Mouse (Mus musculus) erythroid progenitor cell, adult 5-6 weeks (primary cell): Measurements from ENCODE around the gene Gdi1. TPM values are rescaled to one million over a fixed set of nuclear protein-coding genes. Genes with fewer than 3 reads are reported as not detected.

Experiments used
- ATAC-seq: replicated peaks from 2 replicates; pipeline ENCODE4 v1.8.0; 2016; ENCODE audit warnings: moderate number of reproducible peaks, mild to moderate bottlenecking, moderate TSS enrichment, inconsistent platforms; ENCODE audit not compliant: poor library complexity, low FRiP score, severe bottlenecking
- total RNA-seq, 2 experiments: library from RNA; stranded (forward) in 1 of 2; stranded (reverse) in 1 of 2; fragments of 150-400 nt in 1 of 2; fragments of 186-747, 209-891 nt in 1 of 2; gene quantifications; 2 replicates each; pipeline versions ENCODE4 v1.2.3 to v1.2.4; 2015 to 2017; ENCODE audit warnings: low replicate concordance in 2 of 2

Gdi1 gene
- total RNA-seq (2015; ENCODE audit: low replicate concordance) (185 and 200 TPM in 2 replicates), total RNA-seq (2017; ENCODE audit: low replicate concordance) (65.1 and 108 TPM in 2 replicates)

DNA sequence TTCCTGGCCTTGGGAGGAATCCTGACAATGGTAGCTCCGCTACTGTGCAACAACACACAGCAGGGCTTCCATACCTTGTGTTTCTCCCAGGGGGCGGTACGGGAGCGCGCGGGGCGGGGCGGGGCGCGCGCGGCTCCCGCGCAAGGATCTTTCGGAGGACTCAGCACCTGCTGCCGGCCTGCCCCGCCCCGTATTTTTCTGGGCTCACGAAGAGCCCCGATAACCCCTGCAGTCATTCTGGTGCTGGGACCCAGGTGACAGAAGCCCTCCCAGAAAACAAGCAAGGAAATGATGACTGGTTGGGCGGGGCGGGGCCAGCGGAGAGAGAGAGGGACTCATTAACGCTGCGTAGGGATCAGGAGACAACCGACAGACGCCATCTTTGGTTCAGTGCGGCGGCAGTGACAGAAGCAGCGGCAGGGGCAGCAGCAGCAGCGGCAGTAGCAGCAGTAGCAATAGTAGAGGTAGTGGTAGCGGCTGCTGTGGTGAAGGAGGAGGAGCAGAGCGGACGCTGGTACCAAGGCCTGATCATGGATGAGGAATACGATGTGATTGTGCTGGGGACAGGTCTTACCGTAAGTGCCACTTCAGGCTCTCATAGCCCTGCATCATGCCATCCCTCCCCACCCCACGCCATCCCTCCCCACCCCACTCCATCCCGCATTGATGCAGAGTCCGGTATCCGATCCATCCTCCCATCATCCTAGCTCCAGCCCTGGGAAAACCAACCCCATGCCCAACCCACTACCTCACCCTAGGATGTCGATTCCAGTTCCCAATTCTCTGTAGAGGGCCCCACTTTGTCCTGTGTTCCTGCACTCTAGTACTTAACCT lies at the start of gene Gdi1:
Gene Gdi1, plus strand, starts transcription at position 132 of the 834 bp plus-strand sequence.
- peak; percentile 92 for ATAC-seq

DNA sequence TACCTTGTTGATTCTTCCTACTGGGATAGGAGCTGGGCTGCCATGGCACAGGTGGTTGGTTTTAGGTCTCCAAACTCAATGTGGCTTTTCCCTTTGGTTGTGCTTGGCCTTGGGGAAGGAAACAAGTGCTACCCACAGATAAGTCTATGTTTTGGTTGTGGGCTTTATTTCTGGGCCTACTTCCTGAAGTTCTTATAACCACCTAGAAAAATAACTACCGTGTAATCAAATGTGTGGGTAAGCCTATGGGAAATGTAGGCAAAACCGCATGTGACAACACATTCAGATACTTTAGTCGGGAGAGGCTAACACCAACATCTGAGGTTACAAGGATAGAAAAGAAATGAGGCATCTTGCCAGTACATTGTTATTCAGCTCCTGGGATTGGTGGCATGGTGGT lies 47.1 kb upstream of the Gdi1 start:
- no peak for ATAC-seq

DNA sequence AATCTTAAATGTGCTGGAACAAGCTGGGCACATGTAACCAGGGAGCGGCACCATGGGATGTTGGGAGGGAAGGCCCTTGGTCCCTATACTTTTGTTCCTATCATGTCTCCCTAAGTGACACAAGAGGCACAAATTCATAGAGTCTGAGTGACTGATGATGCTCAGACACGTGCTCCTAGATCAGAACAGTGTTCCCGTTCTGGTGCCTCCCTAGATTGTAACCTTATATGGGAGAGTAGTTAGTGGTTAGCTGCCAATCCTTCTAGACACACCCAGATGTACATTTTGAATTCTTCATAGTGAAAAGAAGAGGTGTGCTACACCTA lies 35.1 kb upstream of the Gdi1 start:
- 0 out of 2 replicates have a peak, but pooled peaks have one; percentile 22 for ATAC-seq

- ATAC-seq: peak; percentile 96
These were observed 34.5 kb upstream of the Gdi1 start, which contains the start of gene Rpl10 for GRCm38 (mm10) chrX:74270062-74270901. TSS of gene Rpl10 (plus strand) at chrX:74270812.

DNA sequence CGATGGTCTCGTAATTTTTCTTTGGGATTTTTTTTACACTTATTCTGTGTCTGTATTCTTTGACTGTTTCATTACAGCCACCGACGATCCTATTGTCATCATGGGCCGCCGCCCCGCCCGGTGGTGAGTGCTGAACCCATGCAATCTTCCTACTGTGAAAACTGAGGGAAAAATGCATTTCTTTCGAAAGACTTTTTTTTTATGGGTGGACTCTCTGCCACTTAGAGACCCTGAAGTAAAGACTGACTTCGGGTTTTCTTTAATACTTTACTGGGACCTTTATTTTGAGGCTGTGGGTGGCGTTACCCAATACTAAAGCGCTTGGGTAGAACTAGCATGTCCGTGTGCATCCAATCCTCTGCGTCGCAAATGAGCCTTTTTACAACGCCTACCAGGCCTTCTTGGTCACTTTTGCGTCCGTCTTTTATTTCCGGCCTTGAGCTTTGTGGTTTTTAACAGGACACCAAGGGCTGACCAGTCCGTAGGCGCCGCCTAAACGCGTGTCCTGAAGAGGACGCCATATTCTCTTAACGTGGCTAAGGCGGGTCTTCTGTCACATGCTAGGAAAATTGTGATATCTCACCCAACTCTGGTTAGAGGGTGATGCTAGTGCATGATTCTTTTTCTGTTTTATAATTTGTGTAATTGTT lies 33.8 kb upstream of the Gdi1 start:
- 0 out of 2 replicates have a peak, but pooled peaks have one; percentile 40 for ATAC-seq

DNA sequence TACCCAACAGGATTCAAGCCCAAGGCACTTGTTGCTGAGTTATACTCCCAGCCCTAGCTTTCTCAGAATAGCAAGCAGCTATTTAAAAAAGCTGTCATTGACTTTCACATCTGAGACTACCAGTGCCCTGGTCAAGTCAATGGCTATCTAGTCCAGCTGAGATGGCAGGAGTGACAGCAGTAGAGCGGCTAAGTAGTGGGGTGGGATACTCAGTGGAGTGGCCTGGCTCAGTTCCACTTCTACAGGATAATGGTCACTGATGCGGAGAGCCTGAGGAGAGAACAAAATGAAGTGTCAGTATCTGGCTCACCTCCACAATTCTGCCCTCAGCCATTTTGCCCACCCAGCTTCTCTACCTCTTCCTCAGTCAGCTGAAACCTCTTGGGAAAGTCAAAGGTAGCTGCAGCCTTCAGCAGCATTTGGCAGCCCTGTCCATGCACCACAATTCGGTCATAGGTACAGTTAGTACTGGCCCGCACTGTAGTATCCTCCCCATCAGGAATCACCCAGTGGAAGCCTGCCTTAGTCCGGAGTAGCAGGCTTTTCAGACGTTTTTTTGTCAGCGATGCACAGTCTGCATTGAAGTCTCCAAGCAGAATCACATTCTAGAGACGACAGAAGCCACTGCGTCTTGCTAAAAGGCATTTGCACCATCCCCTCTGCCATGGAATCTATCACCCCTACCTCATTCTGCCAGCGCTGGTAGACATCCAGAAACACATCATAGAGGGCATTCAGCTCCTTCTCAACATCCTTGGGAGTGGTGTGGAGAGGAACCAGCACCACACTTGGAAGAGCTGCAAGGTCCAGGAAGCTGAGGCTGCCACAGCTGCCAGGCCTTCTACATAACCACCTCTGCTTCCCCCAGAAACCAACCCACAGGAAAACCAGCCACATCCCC lies 31.1 kb upstream of the Gdi1 start:
- ATAC-seq: no peak

DNA sequence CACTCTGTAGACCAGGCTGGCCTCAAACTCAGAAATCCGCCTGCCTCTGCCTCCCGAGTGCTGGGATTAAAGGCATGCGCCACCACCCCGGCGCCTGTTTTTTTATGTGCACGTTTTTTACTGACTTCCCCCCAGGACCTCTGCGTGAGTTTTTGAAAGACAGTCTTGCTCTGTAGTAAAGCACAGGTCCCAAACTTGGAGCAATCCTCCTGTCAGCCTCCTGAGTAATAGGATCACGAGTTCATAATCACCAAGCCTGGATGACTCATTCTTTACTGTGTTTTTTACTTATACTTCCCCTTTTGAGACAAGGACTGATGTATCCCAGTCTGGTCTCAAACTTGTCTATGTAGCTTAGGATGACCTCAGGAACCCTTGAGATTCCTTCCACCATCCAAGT lies 26.9 kb upstream of the Gdi1 start:
- no peak for ATAC-seq

GRCm38 (mm10) chrX:74281041-74281731 lies 23.6 kb upstream of the Gdi1 start:
- ATAC-seq: no peak

DNA sequence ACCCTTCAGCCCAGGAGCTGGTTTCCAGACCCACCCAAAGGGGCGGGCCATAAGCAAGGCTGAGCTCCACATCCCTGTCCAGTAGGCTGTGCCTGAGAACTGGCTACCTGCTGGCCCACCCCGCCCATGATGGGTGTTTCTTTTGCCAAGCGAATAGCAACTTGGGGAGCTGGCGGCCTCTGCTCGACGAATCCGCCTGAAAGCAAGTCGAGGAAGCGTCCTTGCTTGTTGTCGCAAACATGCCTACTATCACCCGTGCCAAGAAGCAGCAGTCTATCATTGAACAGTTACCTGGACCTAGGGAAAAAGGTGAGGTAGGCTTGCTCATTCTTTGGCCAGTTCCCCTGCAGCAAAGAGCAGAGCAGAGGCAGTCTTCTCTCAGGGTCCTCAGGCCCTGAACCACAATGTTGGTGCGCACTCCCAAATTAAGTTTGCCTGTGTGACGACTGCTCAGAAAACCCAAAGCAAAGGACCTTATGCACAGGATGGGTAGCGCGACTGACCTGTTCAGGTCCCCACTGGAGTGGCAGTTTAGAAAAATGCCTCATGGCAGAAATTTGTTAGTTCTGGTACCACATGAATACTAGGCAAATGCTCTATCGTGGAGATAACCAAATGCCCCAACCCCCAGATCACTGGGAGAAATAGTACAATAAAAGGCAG lies 22.9 kb upstream of the Gdi1 start, which contains the start of the genes Taz and Dnase1l1:
Gene Taz, plus strand, starts transcription at position 181 of the 663 bp plus-strand sequence.
Gene Dnase1l1, minus strand, starts transcription at position 606 of the 663 bp plus-strand sequence.
- peak; percentile 91 for ATAC-seq

DNA sequence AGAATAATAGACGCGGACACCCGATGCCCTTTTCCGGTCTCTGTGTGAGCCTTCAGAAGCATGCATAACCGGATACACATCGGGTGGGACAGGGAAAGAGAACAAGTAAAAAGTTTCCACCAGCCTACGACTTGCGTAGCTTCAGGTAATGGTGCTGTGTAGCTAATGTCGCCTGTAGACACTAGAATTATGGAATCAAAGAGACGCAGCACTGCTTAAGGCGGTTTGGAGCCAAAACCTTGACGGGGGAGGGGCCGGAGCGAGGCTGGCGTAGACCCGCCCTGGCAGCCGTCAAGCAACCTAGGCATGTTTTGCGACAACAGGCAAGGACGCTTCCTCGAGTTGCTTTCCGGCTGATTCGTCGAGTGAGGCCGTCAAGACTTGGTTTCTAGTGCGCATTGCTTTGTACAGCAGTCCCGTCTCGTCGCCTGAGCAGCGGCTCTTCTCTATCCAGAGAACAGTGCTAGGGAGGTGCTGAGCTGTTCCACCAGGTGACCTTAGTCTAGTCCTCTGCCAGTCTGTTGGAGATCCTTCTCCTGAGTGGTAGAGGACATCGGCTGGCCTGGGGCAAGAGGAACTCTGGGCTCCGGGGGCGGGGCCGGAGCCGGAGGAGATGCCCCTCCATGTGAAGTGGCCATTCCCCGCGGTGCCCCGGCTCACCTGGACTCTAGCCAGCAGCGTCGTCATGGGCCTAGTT lies 22.3 kb upstream of the Gdi1 start:
- peak; percentile 75 for ATAC-seq

- no peak for ATAC-seq
These were observed 21.7 kb upstream of the Gdi1 start for GRCm38 (mm10) chrX:74283092-74283437.

- ATAC-seq: no peak
These were observed 11.4 kb upstream of the Gdi1 start for GRCm38 (mm10) chrX:74293431-74293830.

GRCm38 (mm10) chrX:74296538-74297448 lies 8.0 kb upstream of the Gdi1 start, which contains the start of gene Atp6ap1:
TSS of gene Atp6ap1 (plus strand) at chrX:74297097.
- peak; percentile 99 for ATAC-seq

- ATAC-seq: no peak
These were observed 6.5 kb upstream of the Gdi1 start for GRCm38 (mm10) chrX:74298348-74298747.

DNA sequence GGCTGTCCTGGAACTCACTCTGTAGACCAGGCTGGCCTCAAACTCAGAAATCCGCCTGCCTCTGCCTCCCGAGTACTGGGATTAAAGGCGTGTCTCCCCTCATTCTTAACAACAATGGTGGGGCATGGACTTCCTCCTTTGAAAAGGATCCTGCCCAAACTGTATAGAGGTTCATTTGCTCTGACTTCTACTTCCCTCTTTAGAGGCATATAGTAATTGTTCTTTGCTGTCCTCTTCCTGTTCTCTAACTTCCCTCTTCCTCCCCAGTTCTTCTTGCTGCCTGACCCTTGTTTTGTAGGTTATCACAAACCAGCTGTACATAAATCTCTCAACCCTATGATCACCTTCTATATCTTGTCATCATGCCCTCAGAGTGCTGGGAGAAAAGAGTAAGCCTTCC lies 5.1 kb upstream of the Gdi1 start:
- ATAC-seq: no peak
